Mouse (Mus musculus) limb, embryonic 10.5 days (tissue): Measurements from ENCODE around the gene Ak2. TPM values are rescaled to one million over a fixed set of nuclear protein-coding genes. Genes with fewer than 3 reads are reported as not detected.
A peak's percentile ranks its signal among the peaks of the same experiment; 100 is the strongest.

ENCODE experiments used
- DNase-seq: peaks from one replicate; pipeline ENCODE4 v3.0.0-alpha.2; 2017; ENCODE audit warnings: low spot score
- H3K27ac ChIP-seq: fragments of 300-500 bp; sonication (generic); 2 replicates; pipeline ENCODE4 v1.5.1; 2016; ENCODE audit warnings: mild to moderate bottlenecking
- H3K27me3 ChIP-seq: fragments of 300-500 bp; sonication (generic); 2 replicates; pipeline ENCODE4 v1.6.1; 2016; ENCODE audit warnings: low read depth, mild to moderate bottlenecking; ENCODE audit not compliant: poor library complexity, severe bottlenecking
- H3K36me3 ChIP-seq: fragments of 300-500 bp; sonication (generic); 2 replicates; pipeline ENCODE4 v1.6.1; 2016; ENCODE audit warnings: mild to moderate bottlenecking, moderate library complexity
- H3K4me1 ChIP-seq: fragments of 300-500 bp; sonication (generic); 2 replicates; pipeline ENCODE4 v1.6.1; 2016
- H3K4me3 ChIP-seq: fragments of 300-500 bp; sonication (generic); 2 replicates; pipeline ENCODE4 v1.5.1; 2016; ENCODE audit warnings: mild to moderate bottlenecking, moderate library complexity
- H3K9me3 ChIP-seq: fragments of 300-500 bp; sonication (generic); replicated peaks from 2 replicates; pipeline ENCODE4 v1.6.1; 2016; ENCODE audit warnings: mild to moderate bottlenecking
- WGBS: fragments of 180-500 bp; shearing (Covaris S2); methylation state at CpG from one replicate; pipeline ENCODE4 v1.1.7; 2016; 5-methylcytosine and 5-hydroxymethylcytosine counted together
- polyA plus RNA-seq: library from polyadenylated mRNA; unstranded; fragments of >200 nt; fragmentation: Nextera tagmentation; extraction: Ambion mirVana; gene quantifications from 2 replicates; pipeline ENCODE4 v1.2.1, GENCODE M21; 2016

The Ak2 gene
- polyA plus RNA-seq, 1 experiment from 2014 or later = 236 TPM

GRCm38 (mm10) chr4:128980890-128981832 is 10.6 kb upstream of the Ak2 start:
- Histone ChIP-seq H3K9me3 (no peaks in the 10 kb centered on the region), H3K36me3 (no peaks in the 10 kb centered on the region), H3K4me1 (no peaks in the 10 kb centered on the region), H3K4me3 (no peak overlapping the region), H3K27me3 (no peaks in the 10 kb centered on the region), H3K27ac (no peak overlapping the region)
- no peak for DNase-seq
- 88% methylated on average over 12 of the region's 12 CpGs for WGBS

GRCm38 (mm10) chr4:128981833-128982180 is 10.0 kb upstream of the Ak2 start:
- WGBS = 74% methylated on average over 11 of the region's 11 CpGs
- Histone ChIP-seq H3K9me3 (no peaks in the 10 kb centered on the region), H3K27ac (no peak overlapping the region), H3K4me3 (no peak overlapping the region), H3K36me3 (no peaks in the 10 kb centered on the region), H3K27me3 (no peaks in the 10 kb centered on the region), H3K4me1 (no peaks in the 10 kb centered on the region)
- no peak for DNase-seq

GRCm38 (mm10) chr4:128983151-128983550 is 8.6 kb upstream of the Ak2 start:
- DNase-seq = no peak
- 86% methylated on average over 2 of the region's 2 CpGs for WGBS
- no peaks in the 10 kb centered on the region for H3K4me1 ChIP-seq

GRCm38 (mm10) chr4:128983656-128984055 is 8.1 kb upstream of the Ak2 start:
- Histone ChIP-seq H3K4me1 (no peaks in the 10 kb centered on the region), H3K27ac (no peak overlapping the region), H3K9me3 (no peaks in the 10 kb centered on the region), H3K4me3 (no peak overlapping the region), H3K36me3 (no peaks in the 10 kb centered on the region), H3K27me3 (no peaks in the 10 kb centered on the region)
- DNase-seq = no peak
- 52% methylated on average over 2 of the region's 2 CpGs for WGBS

More at GRCm38 (mm10) chr4:128983151-128983550, 8.6 kb upstream of the Ak2 start:
- H3K36me3 ChIP-seq = no peaks in the 10 kb centered on the region
- H3K9me3 ChIP-seq = no peaks in the 10 kb centered on the region
- no peaks in the 10 kb centered on the region for H3K27me3 ChIP-seq
- H3K4me3 ChIP-seq = no peak overlapping the region
- H3K27ac ChIP-seq = no peak overlapping the region

- H3K4me3 ChIP-seq = no peak overlapping the region
Measured at GRCm38 (mm10) chr4:128984600-128984999, 7.2 kb upstream of the Ak2 start.

GRCm38 (mm10) chr4:128988911-128989310 is 2.8 kb upstream of the Ak2 start:
- Histone ChIP-seq H3K9me3 (no peaks in the 10 kb centered on the region), H3K36me3 (no peaks in the 10 kb centered on the region), H3K4me3 (no peak overlapping the region), H3K27me3 (no peaks in the 10 kb centered on the region), H3K4me1 (peaks cover 14% of the 10 kb centered on the region), H3K27ac (no peak overlapping the region)
- no peak for DNase-seq
- 65% methylated on average over 3 of the region's 3 CpGs for WGBS

More at GRCm38 (mm10) chr4:128984600-128984999, 7.2 kb upstream of the Ak2 start:
- Histone ChIP-seq H3K9me3 (no peaks in the 10 kb centered on the region), H3K36me3 (no peaks in the 10 kb centered on the region), H3K27me3 (no peaks in the 10 kb centered on the region), H3K27ac (no peak overlapping the region), H3K4me1 (no peaks in the 10 kb centered on the region)
- DNase-seq = no peak
- 81% methylated on average over 3 of the region's 3 CpGs for WGBS

GRCm38 (mm10) chr4:128989678-128990077 is 2.1 kb upstream of the Ak2 start:
- Histone ChIP-seq H3K27ac (no peak overlapping the region), H3K9me3 (no peaks in the 10 kb centered on the region), H3K27me3 (no peaks in the 10 kb centered on the region), H3K4me3 (no peak overlapping the region), H3K36me3 (peaks cover under 1% of the 10 kb centered on the region; the same call in 1 of the 2 replicates), H3K4me1 (peaks cover 22% of the 10 kb centered on the region)
- no peak for DNase-seq
- 67% methylated on average over 11 of the region's 11 CpGs for WGBS

- H3K9me3 ChIP-seq = no peaks in the 10 kb centered on the region
- DNase-seq = no peak
- peaks cover 34% of the 10 kb centered on the region for H3K4me1 ChIP-seq
- no peaks in the 10 kb centered on the region for H3K27me3 ChIP-seq
- H3K36me3 ChIP-seq = peaks cover 22% of the 10 kb centered on the region
- H3K4me3 ChIP-seq = no peak overlapping the region
- 89% methylated on average over 3 of the region's 3 CpGs for WGBS
- no peak overlapping the region; the same call in 1 of the 2 replicates for H3K27ac ChIP-seq
Measured at GRCm38 (mm10) chr4:128992176-128992575, 418 bp downstream of the Ak2 start.

GRCm38 (mm10) chr4:128993025-128993662 is 1.4 kb downstream of the Ak2 start:
- Histone ChIP-seq H3K4me3 (peak overlapping the region; percentile 91), H3K4me1 (peaks cover 40% of the 10 kb centered on the region), H3K27ac (peak overlapping the region; percentile 92), H3K9me3 (no peaks in the 10 kb centered on the region), H3K27me3 (no peaks in the 10 kb centered on the region), H3K36me3 (peaks cover 32% of the 10 kb centered on the region)
- under 1% methylated on average over 49 of the region's 49 CpGs for WGBS
- DNase-seq = peak; percentile 93

GRCm38 (mm10) chr4:128993675-128994074 is 1.9 kb downstream of the Ak2 start:
- H3K36me3 ChIP-seq = peaks cover 35% of the 10 kb centered on the region
- 5% methylated on average over 12 of the region's 12 CpGs for WGBS
- DNase-seq = no peak
- H3K4me3 ChIP-seq = peak overlapping the region; percentile 91
- H3K9me3 ChIP-seq = no peaks in the 10 kb centered on the region
- H3K27me3 ChIP-seq = no peaks in the 10 kb centered on the region
- peak overlapping the region; percentile 92 for H3K27ac ChIP-seq
- H3K4me1 ChIP-seq = peaks cover 45% of the 10 kb centered on the region

- no peak for DNase-seq
- WGBS = 87% methylated on average over 7 of the region's 7 CpGs
- Histone ChIP-seq H3K4me1 (peaks cover 50% of the 10 kb centered on the region), H3K4me3 (no peak overlapping the region), H3K27me3 (no peaks in the 10 kb centered on the region), H3K36me3 (peaks cover 50% of the 10 kb centered on the region), H3K27ac (no peak overlapping the region), H3K9me3 (no peaks in the 10 kb centered on the region)
Measured at GRCm38 (mm10) chr4:128995238-128995637, 3.5 kb downstream of the Ak2 start.

- H3K4me1 ChIP-seq = peaks cover 49% of the 10 kb centered on the region
- no peak overlapping the region for H3K27ac ChIP-seq
- no peaks in the 10 kb centered on the region for H3K9me3 ChIP-seq
- H3K36me3 ChIP-seq = peaks cover 70% of the 10 kb centered on the region
- H3K4me3 ChIP-seq = no peak overlapping the region
- no peak for DNase-seq
- no peaks in the 10 kb centered on the region for H3K27me3 ChIP-seq
- 85% methylated on average over 8 of the region's 8 CpGs for WGBS
Measured at GRCm38 (mm10) chr4:128997258-128997657, 5.5 kb downstream of the Ak2 start.

- no peak for DNase-seq
- H3K36me3 ChIP-seq = peaks cover 81% of the 10 kb centered on the region
- H3K27me3 ChIP-seq = no peaks in the 10 kb centered on the region
- H3K4me1 ChIP-seq = peaks cover 41% of the 10 kb centered on the region
- 84% methylated on average over 8 of the region's 8 CpGs for WGBS
- H3K27ac ChIP-seq = no peak overlapping the region
- no peak overlapping the region for H3K4me3 ChIP-seq
- no peaks in the 10 kb centered on the region for H3K9me3 ChIP-seq
Measured at GRCm38 (mm10) chr4:128998401-128998800, 6.6 kb downstream of the Ak2 start.
